8 mouse cellular contexts compared by ENCODE assay signal in genomic region chr7:51300238-51300637, GRCm38 (mm10).
DNase-seq lines count a peak whose midpoint lies in the region; ATAC-seq lines count a peak whose summit lies in the region.

No protein-coding gene starts in this region.

- ATAC-seq in embryonic facial prominence, embryonic 14.5 days (ENCODE audit: low read depth) = peak; percentile 92
- ATAC-seq in neural tube, embryonic 11.5 days (ENCODE audit: insufficient read depth, low FRiP score, low TSS enrichment) = peak; percentile 50
- ATAC-seq in frontal cortex, adult (ENCODE audit: low TSS enrichment) = no peak
- no peak for ATAC-seq in monocyte, adult 5-6 weeks (replicated peaks; ENCODE audit: insufficient number of reproducible peaks, low FRiP score, low TSS enrichment, poor library complexity, severe bottlenecking)

- H3K36me3 ChIP-seq in embryonic facial prominence, embryonic 14.5 days (ENCODE audit: control insufficient read depth, insufficient read depth, low read length) = no peaks in the 10 kb centered on the region
- H3K36me3 ChIP-seq in neural tube, embryonic 11.5 days (ENCODE audit: control insufficient read depth, insufficient read depth, low read length) = no peaks in the 10 kb centered on the region

- no peaks in the 10 kb centered on the region for H3K9me3 ChIP-seq in embryonic facial prominence, embryonic 14.5 days (ENCODE audit: control insufficient read depth, low read length)
- no peaks in the 10 kb centered on the region for H3K9me3 ChIP-seq in neural tube, embryonic 11.5 days (ENCODE audit: control insufficient read depth, low read length)

- H3K4me3 ChIP-seq in embryonic facial prominence, embryonic 14.5 days (ENCODE audit: low read depth, low read length) = no peak overlapping the region
- no peak overlapping the region for H3K4me3 ChIP-seq in neural tube, embryonic 11.5 days (ENCODE audit: low read depth, low read length)

- peak; percentile 48 for DNase-seq in embryo, embryonic 10 days (ENCODE audit: low spot score)
- DNase-seq in embryonic facial prominence, embryonic 14.5 days (ENCODE audit: low spot score) = peak; percentile 83
- DNase-seq in kidney, postnatal 10 days = peak; percentile 39
- peak; percentile 35 for DNase-seq in neural tube, embryonic 11.5 days (ENCODE audit: low spot score)
- no peak for DNase-seq in right cerebral cortex, adult 2 months (ENCODE audit: low spot score in 2 of 2)
- no peak for DNase-seq in cerebellum, postnatal 36 days

- no peaks in the 10 kb centered on the region for H3K27me3 ChIP-seq in embryonic facial prominence, embryonic 14.5 days (replicated peaks; ENCODE audit: control insufficient read depth, insufficient read depth, low read length)
- H3K27me3 ChIP-seq in neural tube, embryonic 11.5 days (ENCODE audit: control insufficient read depth, insufficient read depth, low read length) = no peaks in the 10 kb centered on the region

- H3K9ac ChIP-seq in embryonic facial prominence, embryonic 14.5 days (ENCODE audit: low read depth, low read length) = no peak overlapping the region
- H3K9ac ChIP-seq in neural tube, embryonic 11.5 days (ENCODE audit: low read length) = no peak overlapping the region

- H3K4me1 ChIP-seq in embryonic facial prominence, embryonic 14.5 days (ENCODE audit: control insufficient read depth, insufficient read depth, low read length) = no peaks in the 10 kb centered on the region
- H3K4me1 ChIP-seq in neural tube, embryonic 11.5 days (ENCODE audit: control insufficient read depth, insufficient read depth, low read length) = no peaks in the 10 kb centered on the region

- no peak overlapping the region for H3K4me2 ChIP-seq in embryonic facial prominence, embryonic 14.5 days (ENCODE audit: low read depth, low read length)
- H3K4me2 ChIP-seq in neural tube, embryonic 11.5 days (ENCODE audit: low read depth) = no peak overlapping the region

- no peak overlapping the region for H3K27ac ChIP-seq in embryonic facial prominence, embryonic 14.5 days (replicated peaks; ENCODE audit: low read depth, low read length)
- no peak overlapping the region for H3K27ac ChIP-seq in neural tube, embryonic 11.5 days (ENCODE audit: low read depth, low read length)

- WGBS in embryonic facial prominence, embryonic 14.5 days = 24% methylated on average over 3 of the region's 3 CpGs
- WGBS in neural tube, embryonic 11.5 days = 20% methylated on average over 3 of the region's 3 CpGs

Comparison
In these comparisons a context has a peak if more than half of its experiments do, and no peak if none do; other contexts are left out.
1. DNase-seq: peak in embryo, embryonic 10 days (single experiment), embryonic facial prominence, embryonic 14.5 days (single experiment), kidney, postnatal 10 days (single experiment) and neural tube, embryonic 11.5 days (single experiment); none in right cerebral cortex, adult 2 months (0 of 2) and cerebellum, postnatal 36 days (0 of 2).
2. ATAC-seq: peak in embryonic facial prominence, embryonic 14.5 days (single experiment) and neural tube, embryonic 11.5 days (single experiment); none in frontal cortex, adult (single experiment) and monocyte, adult 5-6 weeks (single experiment).